Mouse (Mus musculus): Measurements from ENCODE around the gene Gprc6a. TPM values are rescaled to one million over a fixed set of nuclear protein-coding genes. Genes with fewer than 3 reads are reported as not detected.
A peak's percentile ranks its signal among the peaks of the same experiment; 100 is the strongest.

Gene Gprc6a
- polyA plus RNA-seq, 1 experiment, result not detected

GRCm38 (mm10) chr10:51609741-51610425 is 21.4 kb downstream of the Gprc6a start:
- 81% methylated on average over 4 of the region's 4 CpGs for WGBS
- no peak for DNase-seq
- no peak overlapping the region for H3K27ac ChIP-seq (ENCODE audit: insufficient read depth, low read length)
- no peaks in the 10 kb centered on the region for H3K27me3 ChIP-seq (ENCODE audit: control insufficient read depth, insufficient read depth, low read length)
- no peak for TF ChIP-seq CTCF (IDR thresholded peaks at IDR 0.05; ENCODE audit: borderline replicate concordance, insufficient read depth, low read depth, low read length)
- TF ChIP-seq POLR2A (IDR thresholded peaks at IDR 0.05; ENCODE audit: borderline replicate concordance, insufficient read depth, low read length), result no peak
- H3K4me1 ChIP-seq (ENCODE audit: control insufficient read depth, insufficient read depth, low read length), result no peaks in the 10 kb centered on the region
- no peak overlapping the region for H3K4me3 ChIP-seq (replicated peaks; ENCODE audit: insufficient read depth, low read depth, low read length)

- no peaks in the 10 kb centered on the region for H3K4me1 ChIP-seq (ENCODE audit: control insufficient read depth, insufficient read depth, low read length)
- H3K27ac ChIP-seq (ENCODE audit: insufficient read depth, low read length), result no peak overlapping the region
- 83% methylated on average over 9 of the region's 9 CpGs for whole genome bisulfite sequencing
- no peak for TF ChIP-seq POLR2A (IDR thresholded peaks at IDR 0.05; ENCODE audit: borderline replicate concordance, insufficient read depth, low read length)
- TF ChIP-seq CTCF (IDR thresholded peaks at IDR 0.05; ENCODE audit: borderline replicate concordance, insufficient read depth, low read depth, low read length), result no peak
- no peak overlapping the region for H3K4me3 ChIP-seq (replicated peaks; ENCODE audit: insufficient read depth, low read depth, low read length)
- DNase-seq, result no peak
- H3K27me3 ChIP-seq (ENCODE audit: control insufficient read depth, insufficient read depth, low read length), result no peaks in the 10 kb centered on the region
Measured at GRCm38 (mm10) chr10:51596928-51597635, 34.2 kb downstream of the Gprc6a start.

- no peaks in the 10 kb centered on the region for H3K4me1 ChIP-seq (ENCODE audit: control insufficient read depth, insufficient read depth, low read length)
- no peak overlapping the region for H3K4me3 ChIP-seq (replicated peaks; ENCODE audit: insufficient read depth, low read depth, low read length)
- WGBS, result 42% methylated on average over 10 of the region's 10 CpGs
- H3K27me3 ChIP-seq (ENCODE audit: control insufficient read depth, insufficient read depth, low read length), result no peaks in the 10 kb centered on the region
- H3K27ac ChIP-seq (ENCODE audit: insufficient read depth, low read length), result no peak overlapping the region
- TF ChIP-seq CTCF (IDR thresholded peaks at IDR 0.05; ENCODE audit: borderline replicate concordance, insufficient read depth, low read depth, low read length), result no peak
- TF ChIP-seq POLR2A (IDR thresholded peaks at IDR 0.05; ENCODE audit: borderline replicate concordance, insufficient read depth, low read length), result no peak
- peak in 1 of 2 experiments; percentile 3 for DNase-seq
Measured at GRCm38 (mm10) chr10:51595001-51595931, 36.0 kb downstream of the Gprc6a start.

GRCm38 (mm10) chr10:51591574-51591973 is 39.7 kb downstream of the Gprc6a start:
- no peaks in the 10 kb centered on the region for H3K27me3 ChIP-seq (ENCODE audit: control insufficient read depth, insufficient read depth, low read length)
- no peak overlapping the region for H3K27ac ChIP-seq (ENCODE audit: insufficient read depth, low read length)
- H3K4me3 ChIP-seq (replicated peaks; ENCODE audit: insufficient read depth, low read depth, low read length), result no peak overlapping the region
- WGBS, result 88% methylated on average over 2 of the region's 2 CpGs
- TF ChIP-seq CTCF (IDR thresholded peaks at IDR 0.05; ENCODE audit: borderline replicate concordance, insufficient read depth, low read depth, low read length), result no peak
- TF ChIP-seq POLR2A (IDR thresholded peaks at IDR 0.05; ENCODE audit: borderline replicate concordance, insufficient read depth, low read length), result no peak
- DNase-seq, result no peak
- no peaks in the 10 kb centered on the region for H3K4me1 ChIP-seq (ENCODE audit: control insufficient read depth, insufficient read depth, low read length)

GRCm38 (mm10) chr10:51590139-51590574 is 41.1 kb downstream of the Gprc6a start, which contains the start of gene Fam162b:
Gene Fam162b (minus strand): TSS chr10:51590517.
- WGBS, result 7% methylated on average over 19 of the region's 19 CpGs
- Histone ChIP-seq H3K4me3 (replicated peaks; ENCODE audit: insufficient read depth, low read depth, low read length) (no peak within 1 kb of the TSS), H3K27ac (ENCODE audit: insufficient read depth, low read length) (no peak within 1 kb of the TSS), H3K4me1 (ENCODE audit: control insufficient read depth, insufficient read depth, low read length) (no peaks in the 10 kb centered on the region), H3K27me3 (ENCODE audit: control insufficient read depth, insufficient read depth, low read length) (no peaks in the 10 kb centered on the region)
- DNase-seq, result no peak
- TF ChIP-seq CTCF (IDR thresholded peaks at IDR 0.05; ENCODE audit: borderline replicate concordance, insufficient read depth, low read depth, low read length) (no peak), POLR2A (IDR thresholded peaks at IDR 0.05; ENCODE audit: borderline replicate concordance, insufficient read depth, low read length) (no peak)

- DNase-seq, result no peak
- H3K4me3 ChIP-seq (replicated peaks; ENCODE audit: insufficient read depth, low read depth, low read length), result no peak overlapping the region
- no peak overlapping the region for H3K27ac ChIP-seq (ENCODE audit: insufficient read depth, low read length)
- H3K4me1 ChIP-seq (ENCODE audit: control insufficient read depth, insufficient read depth, low read length), result no peaks in the 10 kb centered on the region
- no peaks in the 10 kb centered on the region for H3K27me3 ChIP-seq (ENCODE audit: control insufficient read depth, insufficient read depth, low read length)
- TF ChIP-seq POLR2A (IDR thresholded peaks at IDR 0.05; ENCODE audit: borderline replicate concordance, insufficient read depth, low read length), result no peak
- no peak for TF ChIP-seq CTCF (IDR thresholded peaks at IDR 0.05; ENCODE audit: borderline replicate concordance, insufficient read depth, low read depth, low read length)
Measured at GRCm38 (mm10) chr10:51584919-51585318, 46.3 kb downstream of the Gprc6a start.

- H3K4me3 ChIP-seq (replicated peaks; ENCODE audit: insufficient read depth, low read depth, low read length), result no peak overlapping the region
- H3K27ac ChIP-seq (ENCODE audit: insufficient read depth, low read length), result no peak overlapping the region
- no peak for TF ChIP-seq POLR2A (IDR thresholded peaks at IDR 0.05; ENCODE audit: borderline replicate concordance, insufficient read depth, low read length)
- TF ChIP-seq CTCF (IDR thresholded peaks at IDR 0.05; ENCODE audit: borderline replicate concordance, insufficient read depth, low read depth, low read length), result no peak
- no peaks in the 10 kb centered on the region for H3K27me3 ChIP-seq (ENCODE audit: control insufficient read depth, insufficient read depth, low read length)
- WGBS, result 56% methylated on average over 1 of the region's 1 CpGs
- DNase-seq, result no peak
- H3K4me1 ChIP-seq (ENCODE audit: control insufficient read depth, insufficient read depth, low read length), result no peaks in the 10 kb centered on the region
Measured at GRCm38 (mm10) chr10:51584378-51584777, 46.9 kb downstream of the Gprc6a start.
